Mouse (Mus musculus) thymus, postnatal 36 days (tissue): ENCODE measurements around the gene Ap2a2.

ENCODE experiments used
- DNase-seq, 2 experiments: peaks; one replicate each; pipeline ENCODE4 v3.0.0; 2022; ENCODE audit warnings: mixed read lengths in 2 of 2

Gene Ap2a2

DNA sequence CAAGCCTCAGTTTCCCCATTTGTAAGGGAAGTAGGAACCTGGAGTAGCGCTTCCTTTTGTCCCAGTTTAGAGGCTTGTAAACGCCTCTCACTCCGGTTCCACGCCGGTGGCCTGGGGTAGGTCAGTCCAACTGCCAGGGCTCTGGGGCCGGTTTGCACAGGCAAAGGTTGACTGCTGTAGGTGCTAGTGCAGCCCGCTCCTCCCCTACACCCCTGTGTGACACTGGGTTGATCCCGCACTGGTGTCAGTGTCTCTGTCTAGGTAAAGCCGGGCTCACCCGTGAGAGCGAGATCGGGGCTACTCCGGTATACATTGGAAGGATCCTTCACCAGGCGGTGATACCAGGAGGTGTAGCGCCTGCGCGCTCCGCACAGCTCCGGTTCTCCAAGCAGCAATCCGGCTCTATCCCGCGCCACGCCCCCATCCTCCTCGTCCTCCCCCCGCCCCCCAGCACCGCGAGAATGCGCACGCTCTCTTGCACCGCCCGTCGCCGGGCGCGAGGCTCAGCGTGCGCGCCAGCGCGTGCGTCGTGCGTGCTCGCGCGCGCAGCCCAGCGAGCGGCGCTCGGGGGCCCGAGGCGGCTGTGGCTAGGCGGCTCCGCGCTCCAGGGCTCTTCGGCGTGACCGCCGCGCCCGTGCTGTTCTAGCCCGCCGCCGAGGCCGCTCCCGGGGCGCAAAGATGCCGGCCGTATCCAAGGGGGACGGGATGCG, at the start of gene Ap2a2:
Gene Ap2a2, plus strand, starts transcription at position 492 of the 710 bp plus-strand sequence.
- DNase-seq = peak; percentile 86 to 88

- no peak for DNase-seq
These were observed 44.3 kb upstream of the Ap2a2 start for GRCm38 (mm10) chr7:141517638-141518037.

- no peak for DNase-seq
These were observed 43.7 kb upstream of the Ap2a2 start for GRCm38 (mm10) chr7:141518296-141518695.

DNA sequence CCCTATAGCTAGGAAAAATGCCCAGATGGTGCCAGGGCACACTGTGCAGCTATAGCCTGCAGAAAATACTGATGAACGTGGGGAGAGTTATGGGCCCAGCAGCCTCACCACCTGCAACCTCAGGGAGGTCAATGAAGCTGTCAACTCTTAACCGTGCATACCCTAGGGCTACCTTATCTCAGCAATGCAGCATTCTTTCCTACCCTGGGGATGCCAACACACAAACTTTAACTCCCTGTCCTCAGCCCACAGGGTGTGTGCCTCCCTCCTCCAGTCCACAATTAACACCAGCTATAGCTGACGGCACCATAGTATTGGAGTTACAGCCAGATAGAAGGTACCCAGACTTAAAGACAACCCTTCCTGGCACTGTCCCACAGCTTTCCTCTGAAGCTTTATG, 43.0 kb upstream of the Ap2a2 start:
- DNase-seq = no peak

GRCm38 (mm10) chr7:141519795-141520194, 42.2 kb upstream of the Ap2a2 start:
- DNase-seq = no peak

- no peak for DNase-seq
These were observed 39.0 kb upstream of the Ap2a2 start for GRCm38 (mm10) chr7:141523007-141523406.

DNA sequence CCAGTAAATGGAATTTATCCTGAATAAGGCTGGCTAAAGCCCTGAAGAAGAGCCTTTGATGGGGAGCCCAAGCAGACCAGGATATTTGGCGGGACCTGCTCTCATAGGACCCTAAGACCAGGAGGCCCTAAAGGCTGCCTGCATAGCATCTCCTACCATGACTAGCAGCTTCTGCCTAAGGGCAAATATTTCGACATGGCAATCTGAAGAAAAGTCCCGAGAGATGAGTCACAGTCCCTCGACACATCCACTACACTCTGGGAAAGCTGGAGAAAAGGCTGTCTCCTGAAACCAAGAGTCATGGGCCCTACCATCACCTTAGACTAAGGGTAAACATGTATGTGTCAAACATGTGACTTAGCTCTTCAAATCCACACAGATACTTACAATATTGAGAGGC, 37.7 kb upstream of the Ap2a2 start:
- DNase-seq = no peak

- DNase-seq = peak; percentile 63 to 70
These were observed 37.0 kb upstream of the Ap2a2 start for GRCm38 (mm10) chr7:141524760-141525579.

GRCm38 (mm10) chr7:141525580-141525925, 36.4 kb upstream of the Ap2a2 start:
- DNase-seq = no peak

DNA sequence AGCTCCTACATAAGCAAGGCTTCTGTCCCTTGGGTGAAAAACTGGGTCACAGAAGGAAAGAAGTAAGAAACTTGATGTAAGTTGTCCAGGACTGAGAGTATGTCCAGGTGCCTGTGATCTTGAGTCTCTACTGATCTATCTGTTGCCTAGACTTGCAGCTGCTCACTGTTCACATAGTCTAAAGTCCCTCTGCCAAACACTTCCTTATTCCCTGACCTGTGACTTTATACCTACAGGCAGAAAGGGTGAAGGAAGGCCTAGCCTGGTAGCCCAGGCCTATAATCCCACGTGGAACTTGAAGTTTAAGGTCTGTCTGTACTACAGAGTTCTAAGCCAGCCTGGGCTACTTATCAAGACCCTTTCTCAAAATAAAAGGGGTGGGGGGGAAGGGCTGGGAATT, 26.4 kb upstream of the Ap2a2 start:
- DNase-seq = no peak

GRCm38 (mm10) chr7:141538852-141539555, 23.0 kb upstream of the Ap2a2 start:
- no peak for DNase-seq

DNA sequence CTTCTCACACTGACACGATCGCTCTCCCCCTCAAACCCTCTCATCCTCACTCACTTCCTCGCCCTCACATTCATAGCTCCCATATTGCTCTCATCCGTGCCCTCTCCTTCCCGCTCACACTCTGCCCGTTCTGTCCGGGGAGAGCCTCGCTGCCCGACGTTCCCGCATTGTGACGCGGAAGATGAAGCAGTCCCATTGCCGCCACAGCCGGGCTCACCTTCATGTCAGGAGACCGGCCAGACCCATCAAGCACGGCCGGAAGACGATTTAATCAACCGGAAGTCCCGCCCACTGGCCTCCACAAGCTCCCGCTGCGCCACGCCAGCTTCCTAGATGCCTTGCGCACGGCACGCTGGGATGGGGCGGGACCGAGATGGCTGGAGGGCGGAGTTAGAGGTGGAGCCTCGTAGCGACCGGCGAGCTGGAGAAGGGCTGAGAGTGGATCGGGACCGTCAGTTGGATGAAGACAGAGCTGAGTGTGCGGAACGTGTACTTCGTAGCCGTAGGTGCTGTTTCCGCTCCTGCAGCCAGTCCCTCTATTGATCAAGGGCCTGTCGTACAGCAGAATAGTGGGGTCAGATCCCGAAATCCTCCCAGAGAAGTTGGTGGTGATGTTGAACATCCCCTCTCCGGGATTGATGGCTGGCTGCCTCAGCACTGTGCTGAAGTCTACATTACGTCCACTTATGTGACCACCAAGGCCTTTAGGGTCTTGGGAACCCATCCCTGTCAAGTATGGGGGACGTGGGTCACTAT, 22.2 kb upstream of the Ap2a2 start, which contains the start of gene Chid1:
Gene Chid1, minus strand, starts transcription at position 302 of the 756 bp plus-strand sequence.
- DNase-seq = peak; percentile 97 to 98

GRCm38 (mm10) chr7:141540312-141541081, 21.5 kb upstream of the Ap2a2 start:
- peak; percentile 5 to 17 for DNase-seq

DNA sequence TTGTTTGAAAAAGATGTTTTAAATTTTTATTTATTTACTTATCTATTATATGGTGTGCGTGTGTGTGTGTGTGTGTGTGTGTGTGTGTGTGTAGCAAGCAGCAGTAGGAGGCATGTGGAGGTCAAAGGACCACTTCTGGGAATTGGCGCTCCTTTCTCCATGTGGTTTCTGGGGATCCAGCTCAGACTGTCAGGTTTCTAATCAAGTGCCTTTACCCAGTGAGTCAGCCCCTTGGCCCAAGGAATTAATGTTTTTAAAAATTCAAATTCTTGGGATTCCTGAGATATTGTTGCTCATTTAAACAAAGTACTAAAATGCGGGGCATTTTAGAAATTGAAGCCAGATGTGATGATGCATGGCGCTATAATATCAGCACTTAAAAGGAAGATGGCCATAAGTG, 20.3 kb upstream of the Ap2a2 start:
- DNase-seq = no peak

- no peak for DNase-seq
These were observed 19.4 kb upstream of the Ap2a2 start for GRCm38 (mm10) chr7:141542588-141542987.

DNA sequence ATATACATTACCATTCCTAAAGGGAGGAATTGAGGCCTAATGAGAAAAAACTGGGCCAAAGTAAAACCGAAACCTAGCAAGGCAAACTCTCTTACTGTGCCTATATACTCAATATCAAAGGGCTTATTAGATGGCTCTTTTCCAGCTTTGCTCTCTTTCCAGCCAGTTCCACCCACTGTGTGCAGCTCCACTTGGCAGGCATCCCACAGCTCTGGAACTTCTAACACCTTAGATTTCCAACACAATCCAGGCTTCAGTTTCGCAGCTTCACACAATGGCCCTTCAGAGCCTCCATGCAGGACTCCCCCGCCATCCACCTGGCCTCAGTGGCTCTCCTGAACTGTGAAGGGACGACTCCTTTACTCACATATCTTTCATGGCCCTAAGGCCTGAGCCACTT, 17.3 kb upstream of the Ap2a2 start:
- no peak for DNase-seq

DNA sequence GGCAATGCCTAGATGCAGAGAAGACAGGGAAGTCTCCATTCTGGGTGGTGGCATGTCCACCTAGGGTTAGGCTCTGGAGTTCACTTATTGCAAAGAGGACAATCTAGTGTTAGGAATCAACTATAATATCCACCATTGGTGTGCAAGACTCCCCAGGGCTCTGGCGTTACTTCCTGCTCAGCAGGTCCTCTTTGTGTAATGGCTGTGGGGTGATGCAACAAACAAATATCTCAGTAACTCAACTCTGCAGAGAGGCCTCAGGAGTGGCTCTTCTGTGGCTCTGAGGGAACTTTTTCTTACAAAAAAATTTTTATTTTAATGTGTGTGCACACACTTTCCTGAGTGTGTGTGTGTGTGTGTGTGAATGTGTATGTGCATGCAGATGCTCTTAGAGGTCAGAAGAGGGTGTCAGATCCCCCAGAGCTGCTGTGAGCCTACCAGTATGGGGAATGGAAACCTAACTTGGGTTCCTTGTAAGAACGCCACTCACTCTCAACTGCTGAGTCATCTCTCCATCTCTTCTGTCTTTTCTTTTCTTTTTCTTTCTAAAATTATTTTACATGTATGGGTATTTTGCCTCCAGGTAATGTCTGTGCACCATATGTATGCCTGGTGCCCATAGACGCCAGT, 12.4 kb upstream of the Ap2a2 start:
- DNase-seq = no peak

- DNase-seq = no peak
These were observed 11.5 kb upstream of the Ap2a2 start for GRCm38 (mm10) chr7:141550464-141550863.

DNA sequence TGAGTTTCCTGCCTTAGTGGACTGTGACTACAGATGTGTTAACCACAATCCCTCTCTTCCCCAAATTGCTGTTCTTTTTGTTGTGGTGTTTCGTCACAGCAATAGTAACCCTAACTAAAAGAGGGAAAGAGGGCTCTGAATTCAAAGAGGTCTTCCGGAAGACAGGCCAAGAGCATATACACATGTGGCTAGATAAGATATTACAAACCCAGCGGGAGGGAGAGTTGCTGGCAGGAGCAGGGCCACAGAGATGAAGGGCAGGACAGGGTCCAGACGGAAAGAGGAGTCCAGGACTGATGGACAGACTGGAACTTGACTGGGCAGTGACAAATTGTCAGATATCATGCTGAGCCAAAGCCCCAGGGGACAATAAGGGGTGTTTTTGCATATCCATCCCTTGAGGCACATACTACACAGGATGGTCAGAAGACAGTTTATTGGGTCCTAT, 3.6 kb upstream of the Ap2a2 start:
- no peak for DNase-seq

DNA sequence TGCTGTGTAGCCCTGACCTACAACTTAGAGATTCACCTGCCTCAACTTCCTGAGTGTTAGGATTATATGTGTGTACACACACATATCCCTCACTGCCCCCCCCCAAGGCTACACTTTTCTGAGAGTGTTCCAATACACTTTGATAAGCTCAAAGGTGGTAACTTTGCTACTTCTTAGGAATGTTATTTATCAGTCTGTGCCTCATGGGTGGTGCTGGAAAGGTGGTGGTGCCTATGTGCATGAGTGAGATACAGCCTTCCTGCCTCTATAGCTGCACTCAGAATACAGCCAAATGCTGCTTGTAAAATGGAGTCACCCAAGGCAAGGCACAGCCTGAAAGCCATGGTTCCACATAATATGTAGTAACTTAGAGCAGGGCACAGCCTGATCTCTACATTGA, 3.0 kb upstream of the Ap2a2 start:
- no peak for DNase-seq

DNA sequence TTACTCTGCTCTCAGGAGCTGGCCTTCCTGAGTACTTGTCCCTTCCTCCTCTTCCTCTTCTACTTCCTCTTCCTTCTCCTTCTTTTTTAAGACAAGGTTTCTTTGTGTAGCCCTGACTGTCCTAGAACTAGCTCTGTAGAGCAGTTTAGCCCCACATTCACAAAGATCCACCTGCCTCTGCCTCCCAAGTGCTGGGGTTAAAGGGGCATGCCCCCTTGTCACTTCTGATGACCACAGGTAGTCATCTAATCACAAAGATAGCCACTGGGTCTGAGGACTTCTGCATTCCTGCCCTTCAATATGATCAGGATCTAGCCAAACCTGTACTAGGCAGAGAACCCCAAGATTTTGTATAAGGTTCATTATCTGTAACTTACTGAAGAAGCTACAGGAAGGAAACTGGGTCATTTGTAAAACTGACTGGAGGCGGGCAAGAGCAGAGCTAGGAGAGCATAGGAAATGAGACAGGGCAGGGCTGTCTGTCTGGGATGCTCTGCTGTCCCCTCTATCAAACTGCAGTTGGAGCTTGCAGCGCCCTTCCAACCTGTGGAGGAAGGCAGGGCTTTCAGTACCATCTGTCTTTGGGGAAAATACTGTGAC, 2.1 kb upstream of the Ap2a2 start:
- no peak for DNase-seq
